Mouse (Mus musculus): Measurements from ENCODE around the gene 1700025C18Rik. TPM values are rescaled to one million over a fixed set of nuclear protein-coding genes. Genes with fewer than 3 reads are reported as not detected.

Gene 1700025C18Rik
- polyA plus RNA-seq, 1 experiment from 2014 or later = not detected

DNA sequence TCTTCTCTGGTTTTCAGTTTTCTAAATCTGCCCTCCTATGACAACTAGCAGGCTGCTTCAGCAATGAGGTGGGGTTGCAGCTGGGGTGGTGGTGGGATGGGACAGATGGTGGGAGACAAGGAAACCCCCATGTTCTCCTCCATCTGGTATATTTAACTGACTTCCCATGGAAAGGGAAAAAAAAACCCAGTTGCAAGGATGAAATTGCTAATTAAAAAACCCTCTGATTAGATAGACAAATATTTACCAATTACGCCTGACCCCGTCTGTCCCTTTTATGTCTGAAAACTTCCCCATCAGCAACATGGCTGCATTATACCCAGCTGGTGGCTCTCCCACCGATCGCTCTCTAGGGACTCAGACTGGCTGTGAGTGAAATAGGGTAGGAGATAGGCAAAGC lies 3.9 kb downstream of the 1700025C18Rik start:
- no peaks in the 10 kb centered on the region for H3K27me3 ChIP-seq (replicated peaks; ENCODE audit: insufficient read depth, low read length)

DNA sequence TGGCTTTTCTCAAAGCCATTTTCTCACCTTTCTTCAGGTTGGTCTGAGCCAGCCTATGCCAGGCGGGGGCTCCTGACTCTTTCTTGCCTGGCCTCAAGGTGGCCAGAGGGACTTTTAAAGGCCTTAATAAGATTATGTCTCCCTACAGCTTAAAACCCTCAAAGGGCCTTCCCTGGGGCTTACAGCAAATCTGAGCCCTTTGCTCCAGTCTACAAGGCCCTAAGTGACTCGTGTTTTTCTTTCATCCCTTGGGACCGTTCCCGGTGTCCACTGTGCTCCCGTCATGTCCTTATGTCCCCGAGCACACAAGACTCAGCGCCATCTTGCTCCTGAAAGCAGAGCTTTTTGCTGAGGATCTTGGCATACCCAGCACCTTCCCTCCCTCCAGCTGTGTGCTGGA lies 9.3 kb downstream of the 1700025C18Rik start:
- DNase-seq (ENCODE audit: low spot score) = no peak
- 16% methylated on average over 7 of the region's 7 CpGs for WGBS
- Histone ChIP-seq H3K4me1 (ENCODE audit: insufficient read depth, low read depth, low read length) (no peaks in the 10 kb centered on the region), H3K36me3 (ENCODE audit: insufficient read depth, low read length) (no peaks in the 10 kb centered on the region), H3K4me3 (ENCODE audit: low read depth, low read length) (no peak overlapping the region), H3K9ac (replicated peaks; ENCODE audit: low read depth) (no peak overlapping the region), H3K27ac (ENCODE audit: low read length) (no peak overlapping the region), H3K4me2 (replicated peaks; ENCODE audit: low read depth, low read length) (no peak overlapping the region), H3K27me3 (replicated peaks; ENCODE audit: insufficient read depth, low read length) (peaks cover 17% of the 10 kb centered on the region), H3K9me3 (ENCODE audit: low read length) (no peaks in the 10 kb centered on the region)
- no peak for ATAC-seq
- TF ChIP-seq EP300 (IDR thresholded peaks at IDR 0.05) (no peak), CTCF (IDR thresholded peaks at IDR 0.05) (no peak)

More for the DNA sequence above, 3.9 kb downstream of the 1700025C18Rik start:
- 59% methylated on average over 4 of the region's 4 CpGs for WGBS
- Histone ChIP-seq H3K4me2 (replicated peaks; ENCODE audit: low read depth, low read length) (no peak overlapping the region), H3K36me3 (ENCODE audit: insufficient read depth, low read length) (no peaks in the 10 kb centered on the region), H3K27ac (ENCODE audit: low read length) (no peak overlapping the region), H3K9me3 (ENCODE audit: low read length) (no peaks in the 10 kb centered on the region), H3K4me3 (ENCODE audit: low read depth, low read length) (no peak overlapping the region), H3K4me1 (ENCODE audit: insufficient read depth, low read depth, low read length) (no peaks in the 10 kb centered on the region), H3K9ac (replicated peaks; ENCODE audit: low read depth) (no peak overlapping the region)
- ATAC-seq = no peak
- no peak for DNase-seq (ENCODE audit: low spot score)
- TF ChIP-seq EP300 (IDR thresholded peaks at IDR 0.05) (no peak), CTCF (IDR thresholded peaks at IDR 0.05) (no peak)

DNA sequence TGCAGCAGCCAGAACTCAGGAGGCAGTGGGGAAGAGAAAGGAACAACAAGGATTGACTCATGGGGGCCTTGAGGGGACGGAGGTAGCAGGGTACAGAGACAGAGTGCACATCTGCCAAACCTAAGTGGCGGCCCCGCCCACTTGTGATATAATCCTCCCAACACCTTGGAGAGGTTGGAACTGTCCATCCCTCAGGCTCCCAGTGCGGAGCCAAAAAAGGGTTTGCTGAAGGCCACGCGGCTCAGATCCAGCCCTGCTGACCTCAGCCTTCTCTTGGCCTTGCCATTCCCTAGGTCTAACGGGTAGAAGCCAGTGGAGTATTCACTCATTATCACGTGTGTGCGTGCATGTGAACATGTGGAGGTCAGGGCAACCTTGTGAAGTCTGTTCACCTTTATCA lies 9.9 kb downstream of the 1700025C18Rik start:
- ATAC-seq (no peak), DNase-seq (ENCODE audit: low spot score) (no peak)
- H3K9ac ChIP-seq (replicated peaks; ENCODE audit: low read depth) = no peak overlapping the region
- no peaks in the 10 kb centered on the region for H3K9me3 ChIP-seq (ENCODE audit: low read length)
- no peak overlapping the region for H3K4me3 ChIP-seq (ENCODE audit: low read depth, low read length)
- H3K4me2 ChIP-seq (replicated peaks; ENCODE audit: low read depth, low read length) = no peak overlapping the region
- no peak for TF ChIP-seq CTCF (IDR thresholded peaks at IDR 0.05)
- TF ChIP-seq EP300 (IDR thresholded peaks at IDR 0.05) = no peak
- no peak overlapping the region for H3K27ac ChIP-seq (ENCODE audit: low read length)
- H3K27me3 ChIP-seq (replicated peaks; ENCODE audit: insufficient read depth, low read length) = peaks cover 20% of the 10 kb centered on the region
- no peaks in the 10 kb centered on the region for H3K4me1 ChIP-seq (ENCODE audit: insufficient read depth, low read depth, low read length)
- H3K36me3 ChIP-seq (ENCODE audit: insufficient read depth, low read length) = no peaks in the 10 kb centered on the region
- 22% methylated on average over 9 of the region's 9 CpGs for WGBS

DNA sequence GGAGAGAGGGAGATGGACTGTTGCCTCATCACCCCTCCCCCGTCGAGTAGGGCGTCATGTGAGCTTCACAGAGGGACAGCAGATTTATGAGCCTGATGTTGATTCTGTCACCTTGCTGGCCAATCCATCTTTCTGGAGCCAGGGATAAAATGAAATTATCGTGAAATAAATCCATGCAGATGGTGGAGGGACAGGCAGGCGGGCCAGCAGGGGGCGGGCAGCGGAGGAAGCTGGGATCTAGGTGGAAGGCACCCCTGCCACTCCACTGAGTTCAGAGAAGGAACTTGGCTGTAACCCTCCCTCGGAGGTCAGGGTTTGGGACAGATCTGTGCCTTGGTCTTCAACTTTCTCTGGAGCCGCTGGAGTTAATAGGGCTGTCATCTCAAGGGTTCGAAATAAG lies 11.9 kb downstream of the 1700025C18Rik start:
- Histone ChIP-seq H3K27ac (ENCODE audit: low read length) (no peak overlapping the region), H3K36me3 (ENCODE audit: insufficient read depth, low read length) (no peaks in the 10 kb centered on the region), H3K4me2 (replicated peaks; ENCODE audit: low read depth, low read length) (no peak overlapping the region), H3K4me1 (ENCODE audit: insufficient read depth, low read depth, low read length) (no peaks in the 10 kb centered on the region), H3K27me3 (replicated peaks; ENCODE audit: insufficient read depth, low read length) (peaks cover 20% of the 10 kb centered on the region), H3K9ac (replicated peaks; ENCODE audit: low read depth) (no peak overlapping the region), H3K9me3 (ENCODE audit: low read length) (no peaks in the 10 kb centered on the region), H3K4me3 (ENCODE audit: low read depth, low read length) (no peak overlapping the region)
- TF ChIP-seq EP300 (IDR thresholded peaks at IDR 0.05) (no peak), CTCF (IDR thresholded peaks at IDR 0.05) (peak; percentile 56)
- ATAC-seq = no peak
- no peak for DNase-seq (ENCODE audit: low spot score)
- WGBS = 16% methylated on average over 10 of the region's 10 CpGs

DNA sequence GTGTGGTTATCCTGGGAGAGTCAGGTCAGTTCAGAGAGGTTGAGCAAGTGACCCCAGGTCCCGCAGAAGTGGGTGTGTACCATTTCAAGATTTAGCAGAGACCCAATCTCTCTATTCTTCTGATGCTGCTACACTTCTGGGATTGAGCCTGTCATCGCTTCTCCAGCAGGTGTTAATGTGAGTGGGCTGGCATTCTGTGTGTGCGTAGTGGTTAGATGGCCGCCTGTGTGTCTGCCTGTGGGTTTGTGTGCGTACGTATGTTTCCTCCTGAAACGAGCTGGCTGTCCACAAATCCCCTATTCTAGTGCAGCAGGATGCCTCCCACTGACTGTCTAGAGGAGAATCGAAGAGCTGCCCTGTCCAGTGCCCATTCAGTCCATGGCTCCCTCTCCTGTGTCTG lies 12.5 kb downstream of the 1700025C18Rik start:
- WGBS = 57% methylated on average over 8 of the region's 8 CpGs
- peaks cover 20% of the 10 kb centered on the region for H3K27me3 ChIP-seq (replicated peaks; ENCODE audit: insufficient read depth, low read length)
- no peak for ATAC-seq

DNA sequence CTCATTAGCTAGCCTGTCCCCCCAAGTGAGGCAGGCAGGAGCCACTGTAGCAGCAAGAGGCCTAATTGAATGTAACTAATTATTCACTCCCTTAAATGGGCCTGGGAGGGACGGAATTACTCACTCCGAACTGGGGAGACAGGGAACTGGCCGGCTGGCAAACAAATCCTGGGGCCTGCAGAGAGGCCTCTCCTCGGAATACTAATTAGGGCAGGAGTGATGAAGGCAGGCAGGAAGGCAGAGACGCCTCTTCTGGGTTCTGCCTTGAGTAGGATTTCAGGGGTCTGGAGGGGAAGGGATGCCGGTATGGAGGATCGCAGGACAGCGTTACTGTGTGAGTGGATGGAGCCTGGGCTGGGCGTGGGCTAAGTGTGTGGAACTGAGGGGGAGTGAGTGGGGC lies 13.5 kb downstream of the 1700025C18Rik start:
- Histone ChIP-seq H3K36me3 (ENCODE audit: insufficient read depth, low read length) (no peaks in the 10 kb centered on the region), H3K9ac (replicated peaks; ENCODE audit: low read depth) (no peak overlapping the region), H3K9me3 (ENCODE audit: low read length) (no peaks in the 10 kb centered on the region), H3K4me2 (replicated peaks; ENCODE audit: low read depth, low read length) (no peak overlapping the region), H3K4me1 (ENCODE audit: insufficient read depth, low read depth, low read length) (no peaks in the 10 kb centered on the region), H3K4me3 (ENCODE audit: low read depth, low read length) (no peak overlapping the region), H3K27me3 (replicated peaks; ENCODE audit: insufficient read depth, low read length) (peaks cover 20% of the 10 kb centered on the region), H3K27ac (ENCODE audit: low read length) (no peak overlapping the region)
- DNase-seq (ENCODE audit: low spot score) (no peak), ATAC-seq (no peak)
- WGBS = 14% methylated on average over 9 of the region's 9 CpGs
- TF ChIP-seq EP300 (IDR thresholded peaks at IDR 0.05) (no peak), CTCF (IDR thresholded peaks at IDR 0.05) (no peak)

More for the DNA sequence above, 12.5 kb downstream of the 1700025C18Rik start:
- H3K9me3 ChIP-seq (ENCODE audit: low read length) = no peaks in the 10 kb centered on the region
- H3K9ac ChIP-seq (replicated peaks; ENCODE audit: low read depth) = no peak overlapping the region
- H3K4me2 ChIP-seq (replicated peaks; ENCODE audit: low read depth, low read length) = no peak overlapping the region
- H3K27ac ChIP-seq (ENCODE audit: low read length) = no peak overlapping the region
- H3K4me3 ChIP-seq (ENCODE audit: low read depth, low read length) = no peak overlapping the region
- H3K4me1 ChIP-seq (ENCODE audit: insufficient read depth, low read depth, low read length) = no peaks in the 10 kb centered on the region
- H3K36me3 ChIP-seq (ENCODE audit: insufficient read depth, low read length) = no peaks in the 10 kb centered on the region
- DNase-seq (ENCODE audit: low spot score) = no peak
- TF ChIP-seq CTCF (IDR thresholded peaks at IDR 0.05) = no peak
- no peak for TF ChIP-seq EP300 (IDR thresholded peaks at IDR 0.05)

DNA sequence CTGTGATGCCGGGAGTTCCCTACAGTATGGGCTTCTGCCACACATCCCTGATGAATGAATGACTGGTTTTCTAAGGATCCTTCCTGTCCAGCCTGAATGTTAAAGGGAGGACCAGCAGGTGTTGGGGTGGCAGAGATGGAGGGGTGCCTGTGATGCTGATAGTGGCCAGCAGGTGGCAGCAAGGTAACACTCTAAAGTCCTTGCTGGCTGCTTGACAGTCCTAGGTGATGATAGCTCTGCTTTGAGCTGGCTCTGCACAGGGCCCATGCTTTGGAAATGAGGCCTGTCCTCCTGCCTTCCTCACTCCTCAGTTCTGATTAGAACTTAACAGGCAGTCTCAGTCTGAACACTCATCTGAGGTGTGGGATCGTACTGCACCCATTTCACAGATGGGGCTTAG lies 15.6 kb downstream of the 1700025C18Rik start:
- WGBS = 41% methylated on average over 2 of the region's 2 CpGs
- no peak overlapping the region for H3K9ac ChIP-seq (replicated peaks; ENCODE audit: low read depth)
- H3K9me3 ChIP-seq (ENCODE audit: low read length) = no peaks in the 10 kb centered on the region
- no peaks in the 10 kb centered on the region for H3K4me1 ChIP-seq (ENCODE audit: insufficient read depth, low read depth, low read length)
- DNase-seq (ENCODE audit: low spot score) (peak; percentile 70), ATAC-seq (peak; percentile 59)
- no peak overlapping the region for H3K27ac ChIP-seq (ENCODE audit: low read length)
- TF ChIP-seq CTCF (IDR thresholded peaks at IDR 0.05) (peak; percentile 98), EP300 (IDR thresholded peaks at IDR 0.05) (no peak)
- no peaks in the 10 kb centered on the region for H3K36me3 ChIP-seq (ENCODE audit: insufficient read depth, low read length)
- H3K4me3 ChIP-seq (ENCODE audit: low read depth, low read length) = no peak overlapping the region
- H3K27me3 ChIP-seq (replicated peaks; ENCODE audit: insufficient read depth, low read length) = peaks cover 14% of the 10 kb centered on the region; the same call in 1 of the 2 replicates
- no peak overlapping the region for H3K4me2 ChIP-seq (replicated peaks; ENCODE audit: low read depth, low read length)
